Mouse (Mus musculus): ENCODE data around the gene Fastkd1.
"Not testable (repeated sequence)": the region's sequence is repeated elsewhere in the genome, so short reads cannot be mapped to it uniquely, and the experiment has no call there.

Gene Fastkd1

DNA sequence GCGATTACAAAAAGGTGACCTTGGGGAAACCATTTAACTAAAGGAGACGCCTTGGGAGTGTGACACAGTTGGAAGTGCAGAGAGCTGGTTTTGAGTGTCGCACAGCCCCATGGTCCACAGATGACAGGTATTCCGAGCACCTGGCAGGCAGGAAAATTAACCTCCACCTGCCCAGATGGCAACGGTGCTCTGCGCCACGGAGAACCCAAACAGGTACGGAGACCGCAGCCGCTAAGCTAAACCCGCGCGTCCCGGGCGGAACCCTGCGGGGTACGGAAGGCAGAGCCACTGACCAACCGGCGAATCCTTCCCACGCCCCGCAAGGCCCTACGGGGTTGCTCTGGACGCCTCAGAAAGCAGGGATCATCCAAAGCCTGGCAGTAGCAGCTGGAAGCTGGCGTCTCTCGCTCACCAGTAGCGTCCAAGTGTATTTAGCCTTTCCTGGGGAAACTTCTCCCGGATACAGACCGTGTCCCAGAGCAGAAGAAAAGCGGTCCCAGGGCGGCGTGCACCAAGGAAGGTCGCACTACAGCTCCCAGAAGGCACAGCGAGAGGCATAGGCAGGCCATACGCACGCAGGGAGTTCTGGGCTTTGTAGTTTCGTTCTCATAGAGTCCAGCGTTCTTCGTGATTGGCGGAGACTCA lies at the start of gene Fastkd1:
Gene Fastkd1 (minus strand): TSS at position 536 of the 645 bp plus-strand sequence.
- peak; percentile 90 for DNase-seq (ENCODE audit: low spot score)

- DNase-seq (ENCODE audit: low spot score): no peak
Observed at GRCm38 (mm10) chr2:69760980-69761379, 47.7 kb upstream of the Fastkd1 start.

- no peak for DNase-seq (ENCODE audit: low spot score)
Observed at GRCm38 (mm10) chr2:69745091-69745490, 31.8 kb upstream of the Fastkd1 start.

- no peak for DNase-seq (ENCODE audit: low spot score)
Observed at GRCm38 (mm10) chr2:69723519-69723825, 10.2 kb upstream of the Fastkd1 start.

GRCm38 (mm10) chr2:69722650-69723518 lies 9.6 kb upstream of the Fastkd1 start:
- DNase-seq (ENCODE audit: low spot score): peak; percentile 95

DNA sequence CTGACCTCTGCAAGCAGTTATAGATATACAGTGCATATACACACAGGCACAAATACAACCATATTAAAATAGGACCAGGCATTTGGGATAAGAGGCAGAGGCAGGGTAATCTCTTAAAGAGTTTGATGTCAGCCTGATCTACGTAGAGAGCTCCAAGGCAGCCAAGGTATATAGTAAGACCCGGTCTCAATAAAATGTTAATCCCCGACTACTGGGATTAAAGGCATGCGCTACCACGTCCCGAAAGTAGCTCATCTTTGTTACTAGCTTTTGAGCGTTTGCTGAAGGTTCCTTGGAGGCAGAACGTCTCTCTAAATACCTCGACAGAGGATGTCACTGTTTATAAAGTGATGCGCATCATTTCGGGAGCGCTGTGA lies 8.9 kb upstream of the Fastkd1 start, which contains the start of gene Ppig:
Gene Ppig (plus strand): TSS at position 273 of the 377 bp plus-strand sequence.
- DNase-seq (ENCODE audit: low spot score): no peak

DNA sequence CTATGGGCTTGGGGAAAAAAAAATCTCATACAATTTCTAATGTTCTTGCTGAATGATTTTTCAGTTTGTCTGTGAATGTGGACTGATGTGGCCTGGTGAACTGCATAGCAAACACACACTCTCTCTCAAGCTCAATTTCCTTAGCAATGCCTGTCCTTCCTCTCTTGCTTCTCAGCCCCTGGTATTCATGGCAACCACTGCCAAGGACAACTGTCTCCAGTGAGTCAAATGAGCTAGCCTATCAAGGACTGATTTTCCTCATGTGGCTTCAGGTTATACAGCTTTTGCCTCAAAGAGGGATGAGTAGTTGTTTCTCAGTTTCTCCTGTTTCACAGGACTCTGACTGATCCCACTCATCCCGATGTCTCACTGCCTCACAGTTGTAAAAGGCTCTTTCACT lies 5.8 kb upstream of the Fastkd1 start:
- no peak for DNase-seq (ENCODE audit: low spot score)

- DNase-seq (ENCODE audit: low spot score): no peak
Observed at GRCm38 (mm10) chr2:69716483-69716882, 3.2 kb upstream of the Fastkd1 start.

DNA sequence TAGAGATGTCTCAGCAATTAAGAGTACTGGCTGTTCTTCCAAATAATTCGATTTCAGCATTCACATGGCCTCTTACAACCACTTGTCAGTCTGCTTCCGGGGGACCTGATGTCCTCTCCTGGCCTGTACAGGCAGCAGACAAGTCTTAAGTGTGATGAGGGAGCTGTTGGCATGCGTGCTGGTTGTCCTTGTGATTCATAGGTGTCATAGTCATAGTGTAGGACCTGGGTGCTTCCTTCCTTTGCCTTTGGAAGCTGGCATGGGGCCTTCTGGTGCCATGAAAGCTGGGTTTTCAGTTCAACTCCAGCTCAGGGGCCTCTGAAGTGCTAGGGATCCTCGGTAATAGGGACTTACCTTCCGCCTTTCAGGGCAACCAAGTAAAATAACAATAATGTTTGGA lies 810 bp upstream of the Fastkd1 start:
- DNase-seq (ENCODE audit: low spot score): no peak

- no peak for DNase-seq (ENCODE audit: low spot score)
Observed at GRCm38 (mm10) chr2:69713626-69714014, 304 bp upstream of the Fastkd1 start.

- no peak for DNase-seq (ENCODE audit: low spot score)
Observed at GRCm38 (mm10) chr2:69712171-69712570, 1.1 kb downstream of the Fastkd1 start.

DNA sequence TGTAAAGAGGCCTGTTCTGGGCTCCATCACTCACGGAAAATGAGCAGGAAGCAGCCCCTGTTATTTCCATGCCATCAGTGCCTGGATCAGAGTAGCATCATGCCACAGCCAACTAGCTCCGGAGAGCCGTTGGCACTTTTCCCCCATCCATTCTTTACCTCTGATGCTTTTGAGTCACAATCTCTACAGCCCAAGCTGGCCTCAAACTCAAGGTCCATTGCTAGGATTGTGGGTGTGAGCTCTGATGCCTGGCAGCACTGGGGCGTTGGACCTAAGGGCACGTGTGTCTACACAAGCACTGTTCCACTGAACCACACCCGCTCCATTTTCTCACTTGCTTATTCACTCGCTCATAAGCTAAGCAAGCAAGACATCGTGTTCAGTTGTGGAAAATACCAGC lies 12.9 kb downstream of the Fastkd1 start:
- DNase-seq (ENCODE audit: low spot score): no peak

GRCm38 (mm10) chr2:69693501-69693900 lies 19.8 kb downstream of the Fastkd1 start:
- no peak for DNase-seq (ENCODE audit: low spot score)

DNA sequence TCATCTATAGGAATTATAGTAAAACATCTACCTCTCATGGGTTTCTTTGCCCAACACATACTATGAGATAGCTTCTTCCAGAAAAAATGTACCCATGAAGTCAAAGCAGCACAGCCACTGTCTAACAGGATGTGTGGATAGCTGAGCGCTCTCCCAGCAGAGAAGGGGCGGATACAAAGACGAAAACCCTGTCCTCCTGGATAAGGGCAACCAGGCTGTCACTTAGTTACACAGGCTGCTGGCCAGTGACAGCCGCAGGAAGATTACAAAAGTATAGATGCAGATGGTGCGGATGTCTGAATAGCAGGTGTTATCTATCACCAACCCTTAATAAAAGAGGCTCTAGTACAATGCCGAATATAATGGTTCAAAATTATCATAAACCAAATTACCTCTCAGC lies 22.5 kb downstream of the Fastkd1 start:
- DNase-seq (ENCODE audit: low spot score): no peak

GRCm38 (mm10) chr2:69690214-69690613 lies 23.1 kb downstream of the Fastkd1 start:
- no peak for DNase-seq (ENCODE audit: low spot score)

- no peak for DNase-seq (ENCODE audit: low spot score)
Observed at GRCm38 (mm10) chr2:69684488-69684887, 28.8 kb downstream of the Fastkd1 start.

DNA sequence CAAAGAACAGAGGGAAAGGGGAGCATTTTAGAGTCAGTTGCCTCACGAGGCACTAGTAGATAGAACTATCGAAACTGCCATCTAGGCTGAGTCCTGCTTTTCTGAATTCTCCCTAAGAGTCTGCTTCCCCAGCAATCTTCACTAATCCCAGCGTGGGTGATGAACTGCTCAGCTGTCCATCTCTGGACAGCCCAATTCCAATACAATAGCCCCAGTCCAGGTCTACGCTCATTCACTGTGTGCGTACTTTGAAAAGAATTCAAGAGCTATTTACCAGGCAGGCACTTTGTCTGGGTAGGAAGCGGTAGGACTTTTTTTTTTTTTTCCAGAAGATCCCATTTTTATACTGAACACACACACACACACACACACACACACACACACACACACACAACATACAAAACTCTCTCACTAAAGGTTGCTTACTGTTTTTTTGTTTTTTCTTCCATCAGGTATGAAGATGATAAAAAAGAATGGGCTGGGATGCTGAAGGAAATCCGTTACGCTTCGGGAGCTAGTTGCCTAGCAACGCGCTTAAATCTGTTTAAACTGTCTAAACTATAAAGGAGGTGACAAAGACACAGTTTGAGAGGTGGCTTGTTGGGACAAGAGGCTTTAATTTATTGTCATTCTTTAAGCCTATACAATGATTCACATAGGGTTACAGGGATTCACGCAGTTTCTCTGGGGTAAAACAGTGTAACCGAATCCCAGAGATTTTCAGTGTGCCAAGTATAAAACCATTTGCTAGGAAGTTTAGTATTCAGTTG lies 30.1 kb downstream of the Fastkd1 start:
- no peak for DNase-seq (ENCODE audit: low spot score)

GRCm38 (mm10) chr2:69681931-69682330 lies 31.4 kb downstream of the Fastkd1 start:
- DNase-seq (ENCODE audit: low spot score): no peak

- DNase-seq (ENCODE audit: low spot score): no peak
Observed at GRCm38 (mm10) chr2:69679990-69680389, 33.3 kb downstream of the Fastkd1 start.

- DNase-seq (ENCODE audit: low spot score): not testable (repeated sequence)
Observed at GRCm38 (mm10) chr2:69677215-69677614, 36.1 kb downstream of the Fastkd1 start.

DNA sequence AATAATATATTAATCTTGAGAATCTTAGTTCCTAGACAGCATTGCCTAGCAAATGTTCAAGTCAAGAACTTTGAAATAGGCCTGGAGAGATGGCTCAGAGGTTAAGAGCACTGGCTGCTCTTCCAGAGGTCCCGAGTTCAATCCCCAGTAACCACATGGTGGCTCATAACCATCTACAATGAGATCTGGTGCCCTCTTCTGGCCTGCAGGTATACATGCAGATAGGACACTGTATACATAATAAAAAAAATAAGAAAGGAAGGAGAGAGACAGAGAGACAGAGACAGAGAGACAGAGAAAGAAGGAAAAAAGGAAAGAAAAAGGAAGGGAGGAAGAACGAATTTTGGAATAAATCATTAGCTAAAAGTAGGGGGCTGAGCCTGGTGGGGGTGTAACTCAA lies 36.6 kb downstream of the Fastkd1 start:
- DNase-seq (ENCODE audit: low spot score): no peak

DNA sequence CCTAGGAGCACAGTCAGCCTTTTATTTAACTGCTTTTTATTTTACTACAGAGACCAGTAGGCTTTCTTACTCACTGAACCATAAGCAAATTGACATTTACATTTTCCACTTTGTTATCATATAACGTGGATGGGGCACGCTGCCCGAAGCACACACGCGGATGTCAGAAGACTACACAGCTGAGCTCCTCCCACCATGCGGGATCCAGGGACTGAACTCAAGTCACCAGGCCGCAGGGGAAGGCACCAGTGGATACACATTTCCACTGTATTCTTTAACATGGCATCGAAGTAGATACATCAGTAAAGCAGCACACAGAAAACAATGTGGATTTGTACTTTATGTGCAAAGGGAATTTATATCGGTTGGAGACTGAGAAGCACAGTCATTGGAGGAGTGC lies 38.0 kb downstream of the Fastkd1 start:
- DNase-seq (ENCODE audit: low spot score): no peak

GRCm38 (mm10) chr2:69673723-69674122 lies 39.6 kb downstream of the Fastkd1 start:
- DNase-seq (ENCODE audit: low spot score): no peak
